Mouse (Mus musculus) testis, adult 2 months (tissue): Measurements from ENCODE around the gene Abtb2.
A peak's percentile ranks its signal among the peaks of the same experiment; 100 is the strongest.

Experiments used
- CTCF ChIP-seq: fragments of 200-500 bp; IDR thresholded peaks from 2 replicates; pipeline ENCODE4 v1.5.1; 2012; ENCODE audit warnings: low read depth, mild to moderate bottlenecking, inconsistent platforms, low read length, moderate library complexity; ENCODE audit not compliant: control insufficient read depth, insufficient read depth, insufficient replicate concordance
- POLR2A ChIP-seq: fragments of 200-500 bp; IDR thresholded peaks from 2 replicates; pipeline ENCODE4 v1.6.1; 2012; ENCODE audit warnings: low read depth, mild to moderate bottlenecking, inconsistent platforms, low read length, moderate library complexity; ENCODE audit not compliant: control insufficient read depth

- TF ChIP-seq CTCF: peak; percentile 75; the same call in 1 of the 2 replicates
- TF ChIP-seq POLR2A: no peak
These were observed 152.6 kb downstream of the Abtb2 start for GRCm38 (mm10) chr2:103718594-103719291.
